20 mouse cellular contexts compared by ENCODE assay signal in the genomic region with DNA sequence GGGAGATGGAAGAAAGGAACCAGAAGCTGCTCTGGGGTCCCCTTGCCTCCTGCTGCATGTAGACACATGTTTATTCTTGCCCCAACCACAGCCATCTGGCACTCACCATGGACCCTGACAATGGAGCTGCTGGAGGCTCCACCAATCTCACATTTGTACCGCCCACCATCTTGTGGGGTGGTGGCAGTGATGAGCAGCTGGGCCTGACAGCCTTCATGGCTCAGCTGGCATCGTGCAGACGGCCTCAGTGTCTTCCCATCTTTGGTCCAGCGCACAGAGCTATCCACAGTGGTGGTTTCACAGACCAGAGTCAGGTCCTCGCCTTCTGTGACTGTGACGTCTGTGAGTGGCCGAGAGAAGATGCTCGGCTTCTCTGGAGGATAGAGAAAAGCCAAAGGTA.
DNase-seq lines count a peak whose midpoint lies in the region; ATAC-seq and TF ChIP-seq lines count a peak whose summit lies in the region.
"Had no signal": no experiment of that assay in that cellular context is flagged by ENCODE, and none has a peak within 500 bp of the region (broad histone marks: within the 10 kb centered on the region; RNA-seq: fewer than 3 reads in every experiment).

No protein-coding gene starts in this region.

- no peak overlapping the region for H3K4me2 ChIP-seq in hindbrain, embryonic 11.5 days (replicated peaks; ENCODE audit: low read depth, low read length)
- no peak overlapping the region for H3K4me2 ChIP-seq in hindbrain, embryonic 13.5 days
- H3K4me2 ChIP-seq: embryonic facial prominence, embryonic 13.5 days; heart, embryonic 15.5 days had no signal

- no peaks in the 10 kb centered on the region for H3K4me1 ChIP-seq in hindbrain, embryonic 11.5 days (replicated peaks; ENCODE audit: control insufficient read depth, insufficient read depth, low read length)
- 0 out of 2 replicates have a peak, but pooled peaks cover 8% of the 10 kb centered on the region for H3K4me1 ChIP-seq in hindbrain, embryonic 13.5 days (replicated peaks)
- H3K4me1 ChIP-seq: heart, embryonic 10.5 days had no signal

- H3K9ac ChIP-seq in hindbrain, embryonic 11.5 days (ENCODE audit: low read depth, low read length) = no peak overlapping the region
- no peak overlapping the region for H3K9ac ChIP-seq in hindbrain, embryonic 13.5 days
- H3K9ac ChIP-seq: embryonic facial prominence, embryonic 13.5 days; heart, embryonic 15.5 days had no signal

- no peak overlapping the region for H3K4me3 ChIP-seq in hindbrain, embryonic 11.5 days (ENCODE audit: low read depth, low read length)
- no peak overlapping the region for H3K4me3 ChIP-seq in hindbrain, embryonic 13.5 days
- H3K4me3 ChIP-seq: embryonic facial prominence, embryonic 13.5 days; heart, embryonic 10.5 days; heart, embryonic 15.5 days had no signal

- no peak overlapping the region for H3K27ac ChIP-seq in hindbrain, embryonic 11.5 days (ENCODE audit: low read depth, low read length)
- no peak overlapping the region for H3K27ac ChIP-seq in hindbrain, embryonic 13.5 days
- H3K27ac ChIP-seq: embryonic facial prominence, embryonic 13.5 days; heart, embryonic 10.5 days; heart, embryonic 15.5 days had no signal

- peak; percentile 3 for DNase-seq in hindbrain, embryonic 11.5 days (ENCODE audit: low spot score)
- peak; percentile 12 for DNase-seq in left cerebral cortex, postnatal 4 days
- DNase-seq in left cerebral cortex, adult 9 months (ENCODE audit: low spot score in 2 of 2) = no peak
- peak; percentile 3 for DNase-seq in brain, embryonic 14.5 days (ENCODE audit: low read depth)
- peak; percentile 44 for DNase-seq in retina, postnatal 1 day
- DNase-seq in right cerebral cortex, postnatal 10 days (ENCODE audit: low spot score in 2 of 2) = no peak
- DNase-seq: adrenal gland, adult 8-10 months; adrenal gland, postnatal 36 days; cerebellum, adult 11-12 months; cerebellum, adult 9-10 months; cerebellum, postnatal 36 days; gastrocnemius, postnatal 36 days; heart, postnatal 14 days had no signal

- no peak for ATAC-seq in hindbrain, embryonic 11.5 days (ENCODE audit: low FRiP score)
- no peak for ATAC-seq in hindbrain, embryonic 13.5 days (ENCODE audit: low FRiP score)
- ATAC-seq: forebrain, embryonic 14.5 days; intestine, embryonic 16.5 days had no signal

- H3K27me3 ChIP-seq in hindbrain, embryonic 11.5 days (ENCODE audit: control insufficient read depth, insufficient read depth, low read length) = no peaks in the 10 kb centered on the region
- H3K27me3 ChIP-seq in hindbrain, embryonic 13.5 days = no peaks in the 10 kb centered on the region
- H3K27me3 ChIP-seq: embryonic facial prominence, embryonic 13.5 days; heart, embryonic 15.5 days had no signal

- no peaks in the 10 kb centered on the region for H3K9me3 ChIP-seq in hindbrain, embryonic 11.5 days (ENCODE audit: control insufficient read depth, low read length)
- 0 out of 2 replicates have a peak, but pooled peaks cover 4% of the 10 kb centered on the region for H3K9me3 ChIP-seq in hindbrain, embryonic 13.5 days
- H3K9me3 ChIP-seq: embryonic facial prominence, embryonic 13.5 days; G1E; heart, embryonic 10.5 days; heart, embryonic 15.5 days had no signal

- intact Hi-C loops in left cerebral cortex, postnatal 4 days (cut with DNase I) = no loop called here

- no peak for TF ChIP-seq POLR2A in brain, embryonic 14.5 days (IDR thresholded peaks at IDR 0.05; ENCODE audit: borderline replicate concordance, extremely low read depth, insufficient read depth, insufficient read length, poor library complexity, severe bottlenecking)

- no peaks in the 10 kb centered on the region for H3K36me3 ChIP-seq in hindbrain, embryonic 11.5 days (ENCODE audit: control insufficient read depth, insufficient read depth, low read length)
- no peaks in the 10 kb centered on the region for H3K36me3 ChIP-seq in hindbrain, embryonic 13.5 days
- H3K36me3 ChIP-seq: embryonic facial prominence, embryonic 13.5 days; G1E had no signal

- WGBS in hindbrain, embryonic 11.5 days = 81% methylated on average over 8 of the region's 8 CpGs
- WGBS in hindbrain, embryonic 13.5 days = 84% methylated on average over 8 of the region's 8 CpGs

- TF ChIP-seq CTCF in brain, embryonic 14.5 days (IDR thresholded peaks at IDR 0.05; ENCODE audit: borderline replicate concordance, extremely low read depth, insufficient read depth, insufficient read length) = no peak

Comparison
In these comparisons a context has a peak if more than half of its experiments do, and no peak if none do; other contexts are left out.
1. DNase-seq: peak in hindbrain, embryonic 11.5 days (single experiment), left cerebral cortex, postnatal 4 days (single experiment), brain, embryonic 14.5 days (single experiment) and retina, postnatal 1 day (single experiment); none in left cerebral cortex, adult 9 months (0 of 2) and right cerebral cortex, postnatal 10 days (0 of 2).